Mouse (Mus musculus) lung, postnatal 14 days (tissue): ENCODE results near the gene Arhgap24.
A peak's percentile ranks its signal among the peaks of the same experiment; 100 is the strongest.

ENCODE experiments used
- DNase-seq: peaks from one replicate; pipeline ENCODE4 v3.0.0; 2021

The Arhgap24 gene

GRCm38 (mm10) chr5:102503066-102503465 is 21.9 kb downstream of the Arhgap24 start:
- DNase-seq: no peak

- DNase-seq: no peak
These were observed 22.7 kb downstream of the Arhgap24 start for GRCm38 (mm10) chr5:102503868-102504267.

- DNase-seq: no peak
These were observed 23.4 kb downstream of the Arhgap24 start for GRCm38 (mm10) chr5:102504557-102504956.

GRCm38 (mm10) chr5:102508162-102508561 is 27.0 kb downstream of the Arhgap24 start:
- DNase-seq: no peak

DNA sequence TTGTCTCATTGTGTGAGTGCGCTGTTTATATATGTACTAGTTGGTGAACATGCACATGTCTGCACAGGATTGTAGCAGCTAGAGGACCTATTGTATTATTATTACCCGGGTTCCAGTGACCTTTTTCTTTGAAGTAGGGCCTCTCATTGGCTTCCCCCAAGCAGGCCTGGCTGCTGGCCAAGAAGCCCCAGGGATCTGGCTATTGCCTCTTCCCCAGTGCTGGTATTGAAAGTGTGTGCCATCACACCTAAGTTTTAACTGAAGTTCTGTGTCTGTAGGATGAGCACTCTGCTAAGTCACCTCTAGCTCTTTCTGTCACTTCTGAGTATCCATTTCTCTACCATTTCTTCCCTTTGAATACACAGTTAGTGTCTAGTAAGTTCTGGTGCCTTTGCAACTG is 28.2 kb downstream of the Arhgap24 start:
- DNase-seq: no peak

DNA sequence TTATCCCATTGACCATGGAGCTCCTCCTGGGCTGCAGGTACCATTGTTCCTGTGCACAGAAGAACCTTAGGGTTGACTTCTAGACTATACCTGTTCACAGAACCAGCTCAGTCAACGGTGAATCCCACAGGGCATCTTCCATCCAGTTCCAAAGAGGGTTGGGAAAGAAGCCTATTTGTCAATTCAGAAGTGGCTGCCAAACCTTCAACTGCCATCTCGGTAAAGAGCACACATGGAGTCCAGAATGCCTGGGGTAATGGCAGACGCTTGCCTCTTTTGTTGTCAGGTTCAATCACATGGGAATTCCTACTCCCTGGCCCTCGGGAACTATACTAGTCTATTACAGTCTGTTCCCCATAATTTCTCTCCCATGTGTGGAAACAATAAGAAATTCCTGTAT is 30.5 kb downstream of the Arhgap24 start:
- DNase-seq: no peak

DNA sequence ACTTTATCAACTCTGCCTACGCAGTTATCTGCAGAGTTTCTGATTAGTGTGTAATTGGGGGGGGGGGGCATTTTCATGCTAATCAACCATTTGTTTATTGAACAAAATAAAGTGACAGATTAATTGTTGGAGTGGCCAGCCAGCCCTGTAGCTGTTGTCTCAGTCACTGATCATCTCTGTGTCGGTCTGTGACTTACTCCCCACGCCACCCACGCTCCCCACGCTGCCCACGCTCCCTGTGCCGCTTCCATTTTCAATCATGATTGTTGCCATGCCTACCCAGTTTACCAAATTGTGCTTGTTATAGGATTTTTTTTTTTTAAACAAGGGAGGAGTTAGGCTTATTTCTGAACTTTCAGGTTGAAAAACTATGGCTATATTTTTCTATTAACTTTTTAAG is 34.3 kb downstream of the Arhgap24 start:
- DNase-seq: no peak

- DNase-seq: no peak
These were observed 39.3 kb downstream of the Arhgap24 start for GRCm38 (mm10) chr5:102520506-102520905.

- DNase-seq: no peak
These were observed 54.1 kb downstream of the Arhgap24 start for GRCm38 (mm10) chr5:102535311-102535710.

- DNase-seq: peak; percentile 4
These were observed 56.6 kb downstream of the Arhgap24 start for GRCm38 (mm10) chr5:102537819-102538218.

GRCm38 (mm10) chr5:102546296-102546695 is 65.1 kb downstream of the Arhgap24 start:
- DNase-seq: no peak

DNA sequence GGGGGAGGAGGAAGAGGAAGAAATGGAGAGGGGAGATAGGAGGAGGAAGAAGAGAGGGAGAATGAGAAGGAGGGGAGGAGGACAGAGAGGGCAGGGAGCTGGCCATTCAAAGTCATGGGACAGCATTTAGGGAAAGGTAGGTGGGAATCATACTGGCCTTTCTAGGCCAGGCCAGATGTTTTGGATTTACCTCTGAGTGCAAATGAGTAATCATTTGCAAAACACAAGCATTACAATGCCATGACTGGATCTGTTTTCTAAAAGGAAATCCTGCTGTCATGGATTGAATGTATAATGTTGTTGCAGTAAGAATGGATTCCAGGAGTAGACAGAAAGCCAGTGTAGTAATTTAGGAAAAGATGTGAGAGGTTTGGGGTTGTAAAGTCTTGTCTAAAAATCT is 66.6 kb downstream of the Arhgap24 start:
- DNase-seq: no peak

DNA sequence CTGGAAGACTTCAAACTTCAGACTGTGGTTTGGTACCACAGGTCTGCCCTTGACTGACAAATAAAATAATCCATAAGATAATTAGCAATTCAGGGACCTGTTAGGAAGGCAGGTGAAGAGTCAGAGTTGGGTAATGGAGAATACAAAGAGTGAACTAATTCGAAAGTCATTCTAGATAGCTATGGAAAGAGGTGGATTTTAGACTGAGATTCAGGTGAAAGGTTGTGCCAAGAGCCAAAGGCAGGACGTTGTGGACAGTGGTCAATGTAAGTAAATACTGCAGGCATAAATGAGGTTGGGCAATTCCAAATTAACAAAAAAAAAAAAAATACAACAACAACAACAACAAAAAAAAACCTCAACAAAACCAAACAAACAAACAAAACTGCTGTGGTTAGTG is 67.2 kb downstream of the Arhgap24 start:
- DNase-seq: no peak

DNA sequence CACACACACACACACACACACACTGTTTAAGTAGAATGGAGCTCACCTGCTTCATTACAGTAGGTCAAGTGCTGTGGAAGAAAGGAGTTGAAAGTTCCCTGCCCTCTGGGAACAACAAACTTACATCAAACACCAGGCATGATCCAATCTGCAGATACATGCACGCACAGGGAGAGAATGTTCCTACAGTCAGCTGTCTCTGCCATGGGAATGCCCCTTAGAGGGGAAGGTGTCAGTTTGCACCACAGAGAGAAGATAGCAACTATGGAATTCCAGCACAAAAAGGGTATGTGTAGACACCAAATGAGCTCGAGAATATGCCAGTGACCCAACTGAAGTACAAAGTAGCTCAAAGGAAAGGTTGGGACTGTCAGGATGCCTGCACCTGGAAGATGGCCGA is 69.0 kb downstream of the Arhgap24 start:
- DNase-seq: no peak

- DNase-seq: no peak
These were observed 69.9 kb downstream of the Arhgap24 start for GRCm38 (mm10) chr5:102550870-102551637.

DNA sequence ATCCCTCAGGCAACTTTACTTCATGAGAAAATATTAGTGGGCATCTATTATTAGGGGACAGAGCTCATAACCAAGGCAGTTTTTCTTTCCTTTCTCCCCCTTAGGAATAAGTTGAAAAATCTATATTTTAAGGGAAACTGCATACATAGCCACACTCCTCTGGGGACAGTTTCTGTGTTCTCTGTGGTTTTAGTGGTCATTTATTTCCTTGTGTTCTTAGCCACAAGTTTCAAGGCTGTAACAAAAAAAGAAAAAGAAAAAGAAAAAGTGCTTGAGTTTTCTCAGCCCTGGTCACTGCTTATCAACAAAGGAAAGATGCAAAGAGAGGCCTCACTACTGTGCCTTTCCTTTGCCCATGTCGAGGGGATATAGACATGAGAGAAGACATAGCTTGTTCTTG is 71.3 kb downstream of the Arhgap24 start:
- no peak for DNase-seq

GRCm38 (mm10) chr5:102555958-102556357 is 74.8 kb downstream of the Arhgap24 start:
- no peak for DNase-seq

GRCm38 (mm10) chr5:102560270-102560669 is 79.1 kb downstream of the Arhgap24 start:
- DNase-seq: no peak

DNA sequence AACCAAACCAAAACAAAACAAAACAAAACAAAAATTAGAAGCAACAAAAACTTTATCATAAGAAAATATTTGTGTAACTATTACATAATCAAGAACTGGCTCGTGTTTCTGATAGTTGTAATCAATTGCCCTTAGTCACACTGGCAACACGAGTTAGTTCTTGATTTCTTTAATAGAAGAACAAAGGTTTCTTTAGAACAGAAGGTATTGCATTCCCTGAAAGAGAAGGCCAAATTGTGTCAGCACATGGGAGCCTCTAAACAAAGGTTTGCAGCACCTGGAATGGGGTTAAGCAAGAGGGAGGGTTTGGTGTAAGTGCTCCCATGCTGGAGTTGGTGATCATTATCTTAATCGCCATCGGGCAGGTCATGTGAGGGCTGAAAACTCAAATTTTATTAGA is 82.8 kb downstream of the Arhgap24 start:
- no peak for DNase-seq

DNA sequence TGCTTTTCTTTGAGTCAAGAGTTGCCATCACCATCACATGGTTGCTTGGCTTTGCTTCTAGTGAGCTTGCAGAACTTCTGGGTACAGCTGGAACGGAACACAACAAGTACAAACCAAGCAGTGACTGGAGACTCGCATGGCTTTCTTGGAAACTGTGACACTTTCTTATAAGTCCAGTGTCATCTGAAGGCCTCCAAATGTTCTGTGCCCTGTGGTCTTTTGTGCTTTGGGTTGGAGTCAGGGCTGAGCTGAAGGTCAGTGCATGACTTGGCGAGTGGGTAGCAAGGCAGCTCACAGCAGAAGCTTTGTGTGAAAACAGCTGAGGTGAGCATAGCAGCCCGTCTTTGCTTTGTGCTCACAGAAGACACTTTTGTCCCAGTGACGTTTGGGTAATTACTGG is 87.6 kb downstream of the Arhgap24 start:
- peak; percentile 14 for DNase-seq

DNA sequence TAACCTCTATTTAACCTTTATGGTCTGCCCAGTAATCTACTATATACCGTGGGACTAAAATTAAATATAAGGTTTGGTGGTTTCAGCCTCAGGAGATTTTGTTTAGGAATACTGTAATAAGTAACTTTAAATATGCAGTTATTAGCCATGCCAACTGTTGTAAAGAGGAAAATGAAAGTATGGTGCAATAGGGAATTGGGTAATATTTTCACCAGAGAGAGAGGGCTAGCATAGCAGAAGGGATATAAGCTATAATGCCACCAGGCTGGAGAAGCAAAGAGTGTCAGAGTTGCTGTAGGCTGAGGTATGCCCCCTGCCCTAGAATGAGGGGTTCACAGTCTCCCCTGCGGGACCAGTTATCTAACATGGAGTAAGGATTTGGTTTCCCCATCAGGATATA is 90.3 kb downstream of the Arhgap24 start:
- DNase-seq: no peak

GRCm38 (mm10) chr5:102576750-102577149 is 95.6 kb downstream of the Arhgap24 start:
- DNase-seq: no peak

DNA sequence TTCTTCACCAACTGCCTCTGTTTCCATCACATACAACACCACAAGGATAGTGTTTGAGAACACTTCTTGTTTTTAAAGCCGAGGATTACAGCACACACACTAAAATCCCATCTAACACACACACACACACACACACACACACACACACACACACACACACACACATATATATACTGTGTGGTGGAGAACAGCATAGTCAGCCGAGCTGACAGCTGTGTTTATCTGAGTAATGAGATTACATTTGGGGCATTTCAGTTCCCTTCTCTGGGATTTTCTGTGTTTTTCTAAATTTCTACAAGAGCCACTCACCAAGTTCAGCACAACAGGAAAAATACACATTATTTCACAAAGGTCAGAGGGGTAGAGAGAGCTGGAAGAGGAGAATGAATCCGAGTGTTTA is 96.5 kb downstream of the Arhgap24 start:
- DNase-seq: no peak

DNA sequence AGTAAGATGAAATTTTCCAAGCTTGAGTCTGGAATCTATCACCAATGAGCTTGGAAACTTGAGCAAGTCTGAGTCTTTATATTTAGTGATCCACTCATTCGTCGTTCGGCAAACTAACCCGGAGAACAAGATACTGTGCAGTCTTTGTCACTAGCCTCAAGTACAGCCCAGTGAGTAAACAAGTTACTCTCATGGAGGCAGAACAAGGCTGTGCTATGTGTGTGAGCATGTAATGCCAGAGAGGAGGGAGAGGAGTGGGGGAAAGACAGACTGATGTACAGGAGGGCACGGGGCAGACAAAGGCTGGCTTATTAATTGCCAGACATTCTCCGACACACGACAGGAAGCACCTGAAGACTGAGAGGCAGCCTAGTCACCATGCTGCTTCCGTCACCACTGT is 97.2 kb downstream of the Arhgap24 start:
- no peak for DNase-seq

GRCm38 (mm10) chr5:102582864-102583410 is 101.7 kb downstream of the Arhgap24 start:
- no peak for DNase-seq
